Mouse (Mus musculus): Measurements from ENCODE around the gene Echdc3. TPM values are rescaled to one million over a fixed set of nuclear protein-coding genes. Genes with fewer than 3 reads are reported as not detected.
A peak's percentile ranks its signal among the peaks of the same experiment; 100 is the strongest.

The Echdc3 gene
- total RNA-seq (2021), result 10 to 100 TPM in 1 of 2 experiments, 1 to 10 TPM in 1; 9.9 to 12.2 TPM

GRCm38 (mm10) chr2:6212724-6213511, at the start of gene Echdc3:
Echdc3 (minus strand) TSS chr2:6213033.
- DNase-seq, result peak; percentile 91

- no peak for DNase-seq
Observed at GRCm38 (mm10) chr2:6261718-6262117, 48.9 kb upstream of the Echdc3 start.

GRCm38 (mm10) chr2:6261201-6261672, 48.4 kb upstream of the Echdc3 start:
- peak; percentile 46 for DNase-seq

- DNase-seq, result no peak
Observed at GRCm38 (mm10) chr2:6260661-6261060, 47.8 kb upstream of the Echdc3 start.

GRCm38 (mm10) chr2:6259182-6259581, 46.3 kb upstream of the Echdc3 start:
- no peak for DNase-seq

- no peak for DNase-seq
Observed at GRCm38 (mm10) chr2:6258026-6258425, 45.2 kb upstream of the Echdc3 start.

- no peak for DNase-seq
Observed at GRCm38 (mm10) chr2:6257146-6257545, 44.3 kb upstream of the Echdc3 start.

GRCm38 (mm10) chr2:6255989-6256841, 43.4 kb upstream of the Echdc3 start:
- peak; percentile 75 for DNase-seq

- no peak for DNase-seq
Observed at GRCm38 (mm10) chr2:6255402-6255988, 42.7 kb upstream of the Echdc3 start.

GRCm38 (mm10) chr2:6252491-6252890, 39.7 kb upstream of the Echdc3 start:
- DNase-seq, result no peak

GRCm38 (mm10) chr2:6251076-6251496, 38.3 kb upstream of the Echdc3 start:
- DNase-seq, result peak; percentile 25

GRCm38 (mm10) chr2:6241446-6241845, 28.6 kb upstream of the Echdc3 start:
- DNase-seq, result no peak

GRCm38 (mm10) chr2:6240072-6240471, 27.2 kb upstream of the Echdc3 start:
- DNase-seq, result no peak

GRCm38 (mm10) chr2:6239333-6239732, 26.5 kb upstream of the Echdc3 start:
- no peak for DNase-seq

GRCm38 (mm10) chr2:6238679-6239078, 25.8 kb upstream of the Echdc3 start:
- no peak for DNase-seq

- no peak for DNase-seq
Observed at GRCm38 (mm10) chr2:6238244-6238643, 25.4 kb upstream of the Echdc3 start.

GRCm38 (mm10) chr2:6233353-6233752, 20.5 kb upstream of the Echdc3 start:
- no peak for DNase-seq

- DNase-seq, result no peak
Observed at GRCm38 (mm10) chr2:6232755-6233154, 19.9 kb upstream of the Echdc3 start.

GRCm38 (mm10) chr2:6230865-6231264, 18.0 kb upstream of the Echdc3 start:
- DNase-seq, result no peak

GRCm38 (mm10) chr2:6229597-6230290, 16.9 kb upstream of the Echdc3 start:
- DNase-seq, result no peak

- no peak for DNase-seq
Observed at GRCm38 (mm10) chr2:6227059-6227445, 14.2 kb upstream of the Echdc3 start.

- DNase-seq, result no peak
Observed at GRCm38 (mm10) chr2:6226361-6227058, 13.7 kb upstream of the Echdc3 start.

Data from heart, postnatal 4 days (tissue).